Mouse (Mus musculus) midbrain, embryonic 15.5 days (tissue): ENCODE data around the gene Mavs. TPM values are rescaled to one million over a fixed set of nuclear protein-coding genes. Genes with fewer than 3 reads are reported as not detected.

Experiments used
- ATAC-seq: fragments of 200-750 bp; cut with Nextera tagmentation; replicated peaks from 2 replicates; pipeline ENCODE4 v1.8.0; 2017; ENCODE audit warnings: moderate TSS enrichment
- H3K27ac ChIP-seq: fragments of 300-500 bp; sonication (generic); 2 replicates; pipeline ENCODE4 v1.5.1; 2015; ENCODE audit warnings: mild to moderate bottlenecking, inconsistent platforms
- H3K27me3 ChIP-seq: fragments of 300-500 bp; sonication (generic); replicated peaks from 2 replicates; pipeline ENCODE4 v1.6.1; 2015; ENCODE audit warnings: inconsistent platforms
- H3K36me3 ChIP-seq: fragments of 300-500 bp; sonication (generic); replicated peaks from 2 replicates; pipeline ENCODE4 v1.6.1; 2015; ENCODE audit warnings: inconsistent platforms
- H3K4me1 ChIP-seq: fragments of 300-500 bp; sonication (generic); 2 replicates; pipeline ENCODE4 v1.6.1; 2015; ENCODE audit warnings: inconsistent platforms
- H3K4me2 ChIP-seq: fragments of 300-500 bp; sonication (generic); 2 replicates; pipeline ENCODE4 v1.6.1; 2015; ENCODE audit warnings: inconsistent platforms, mild to moderate bottlenecking, moderate library complexity
- H3K4me3 ChIP-seq: fragments of 300-500 bp; sonication (generic); 2 replicates; pipeline ENCODE4 v1.5.1; 2015; ENCODE audit warnings: mild to moderate bottlenecking, inconsistent platforms
- H3K9ac ChIP-seq: fragments of 300-500 bp; sonication (generic); 2 replicates; pipeline ENCODE4 v1.6.1; 2015; ENCODE audit warnings: mild to moderate bottlenecking, inconsistent platforms
- H3K9me3 ChIP-seq: fragments of 300-500 bp; sonication (generic); 2 replicates; pipeline ENCODE4 v1.6.1; 2016; ENCODE audit warnings: inconsistent platforms
- WGBS: fragments of 180-500 bp; shearing (Covaris S2); methylation state at CpG from one replicate; pipeline ENCODE4 v1.1.7; 2015; ENCODE audit warnings: mixed read lengths; 5-methylcytosine and 5-hydroxymethylcytosine counted together
- polyA plus RNA-seq: library from polyadenylated mRNA; unstranded; fragments of >200 nt; fragmentation: Nextera tagmentation; extraction: Ambion mirVana; gene quantifications from 2 replicates; pipeline ENCODE4 v1.2.1, GENCODE M21; 2015

Gene Mavs
- polyA plus RNA-seq, 1 experiment from 2014 or later = 5.7 TPM

DNA sequence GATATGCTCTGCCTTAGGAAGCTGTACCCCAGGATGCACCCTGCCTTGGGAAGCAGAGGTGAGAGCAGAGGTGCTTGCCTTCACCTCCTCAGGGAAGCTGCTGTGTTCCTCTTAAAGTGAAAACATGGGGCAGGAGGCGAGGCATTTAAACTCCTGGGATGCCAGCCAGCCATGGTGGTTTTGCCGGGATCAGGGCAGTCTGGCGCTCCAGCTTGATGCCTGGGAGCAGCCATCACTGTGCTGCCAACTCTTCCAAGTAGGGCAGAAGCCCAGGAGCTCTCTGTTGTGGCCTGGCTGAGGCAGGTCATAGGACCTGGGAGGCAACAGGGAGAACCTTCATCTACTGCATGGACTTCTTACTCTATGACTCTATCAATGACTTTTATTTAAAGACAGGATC, 32.6 kb upstream of the Mavs start:
- no peak overlapping the region for H3K27ac ChIP-seq
- H3K36me3 ChIP-seq = no peaks in the 10 kb centered on the region
- no peaks in the 10 kb centered on the region for H3K27me3 ChIP-seq
- H3K9me3 ChIP-seq = no peaks in the 10 kb centered on the region
- 88% methylated on average over 3 of the region's 3 CpGs for WGBS
- no peak overlapping the region for H3K4me2 ChIP-seq
- no peak overlapping the region for H3K9ac ChIP-seq
- no peak for ATAC-seq
- 0 out of 2 replicates have a peak, but pooled peaks cover 2% of the 10 kb centered on the region for H3K4me1 ChIP-seq
- no peak overlapping the region for H3K4me3 ChIP-seq

DNA sequence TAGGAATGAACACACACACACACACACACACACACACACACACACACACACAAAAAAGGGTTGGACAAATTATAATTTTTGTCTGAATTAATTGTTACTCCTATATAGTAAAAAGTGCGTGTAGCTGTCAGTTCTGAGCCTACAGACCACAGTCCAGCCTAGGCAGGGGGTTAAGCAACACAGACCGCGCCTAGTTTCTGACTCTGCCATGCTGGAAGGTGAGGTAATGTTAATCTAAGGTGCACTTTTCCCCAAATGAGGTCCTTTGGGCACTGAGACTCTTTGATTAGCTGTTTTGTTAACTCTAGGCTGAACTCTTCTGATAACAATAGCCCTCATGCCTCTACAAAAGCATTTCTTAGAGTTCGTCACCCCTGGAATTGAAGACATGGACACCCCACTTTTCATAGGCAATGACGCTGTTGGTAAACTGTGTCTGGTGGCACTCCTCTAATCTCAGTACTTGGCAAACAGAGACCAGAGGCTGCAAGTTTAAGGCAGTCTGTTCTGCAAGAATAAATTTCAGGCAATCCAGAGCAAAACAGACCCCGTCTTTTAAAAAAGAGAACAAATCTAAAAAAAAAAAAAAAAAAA, 29.9 kb upstream of the Mavs start:
- Histone ChIP-seq H3K27ac (no peak overlapping the region), H3K36me3 (no peaks in the 10 kb centered on the region), H3K9me3 (no peaks in the 10 kb centered on the region), H3K4me1 (0 out of 2 replicates have a peak, but pooled peaks cover 2% of the 10 kb centered on the region), H3K4me3 (no peak overlapping the region), H3K9ac (no peak overlapping the region), H3K4me2 (no peak overlapping the region), H3K27me3 (no peaks in the 10 kb centered on the region)
- ATAC-seq = no peak
- WGBS = 89% methylated on average over 6 of the region's 6 CpGs

DNA sequence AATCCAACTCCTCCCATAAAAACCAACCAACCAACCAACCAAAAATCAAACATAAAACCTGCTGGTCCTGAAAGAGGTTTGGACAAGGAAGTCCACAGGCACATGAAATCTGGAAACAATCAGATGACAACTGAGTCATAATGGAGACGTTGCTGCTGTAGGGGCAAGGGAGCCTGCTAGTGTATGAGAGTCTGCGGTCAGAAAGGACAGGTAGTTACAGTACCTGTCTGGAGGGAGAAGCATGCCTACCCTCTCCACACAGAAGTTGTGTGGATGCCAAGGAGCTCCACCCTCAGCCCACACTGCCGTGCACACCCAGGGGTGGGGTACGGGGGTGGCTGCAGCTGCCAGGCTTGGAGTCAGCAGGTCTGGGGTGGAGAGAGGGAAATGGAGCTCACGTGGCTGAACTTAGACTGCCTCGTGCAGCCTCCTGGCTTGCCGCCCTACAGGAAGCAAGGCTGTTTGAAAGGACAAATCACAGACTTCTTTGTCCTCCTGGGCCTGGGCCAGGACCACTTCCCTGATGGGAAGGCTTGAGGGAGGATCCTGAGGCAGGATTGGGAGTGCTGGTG, 29.4 kb upstream of the Mavs start:
- Histone ChIP-seq H3K36me3 (no peaks in the 10 kb centered on the region), H3K4me3 (no peak overlapping the region), H3K27ac (no peak overlapping the region), H3K4me2 (no peak overlapping the region), H3K9ac (no peak overlapping the region), H3K9me3 (no peaks in the 10 kb centered on the region), H3K4me1 (peaks cover 7% of the 10 kb centered on the region), H3K27me3 (no peaks in the 10 kb centered on the region)
- WGBS = 46% methylated on average over 7 of the region's 7 CpGs
- no peak for ATAC-seq

DNA sequence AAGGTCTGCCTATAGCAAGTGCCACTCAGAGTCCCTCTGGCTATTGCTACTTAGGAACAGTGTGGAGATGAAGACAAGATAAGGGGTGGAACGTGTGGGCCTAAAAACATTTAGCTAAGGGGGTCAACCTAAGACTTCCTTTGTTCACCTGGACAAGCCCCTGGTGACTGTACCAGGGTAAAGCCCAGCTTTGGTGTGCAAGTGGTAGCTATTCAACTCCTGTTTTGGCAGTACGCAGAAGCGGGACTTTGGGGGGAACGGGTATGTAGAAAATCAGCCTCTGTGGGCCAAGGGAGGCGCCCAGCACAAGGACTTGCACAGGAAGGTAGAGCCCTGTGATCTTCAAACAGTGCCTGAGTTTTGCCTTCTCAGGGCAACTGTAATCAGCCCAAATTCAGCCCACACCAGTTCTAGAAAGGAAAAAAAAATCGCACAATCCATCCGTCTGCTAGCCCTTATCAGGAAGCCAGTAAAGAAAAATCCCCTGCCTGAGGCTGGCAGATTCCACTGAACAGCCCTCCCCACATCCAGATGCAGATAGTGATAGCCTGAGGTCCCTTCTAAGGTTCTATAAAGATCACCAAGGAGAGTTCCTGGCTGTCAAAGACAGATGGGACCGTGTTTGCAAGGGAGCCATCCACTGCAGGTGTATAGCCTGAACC, 28.2 kb upstream of the Mavs start:
- Histone ChIP-seq H3K9ac (no peak overlapping the region), H3K36me3 (no peaks in the 10 kb centered on the region), H3K27me3 (no peaks in the 10 kb centered on the region), H3K4me2 (no peak overlapping the region), H3K9me3 (no peaks in the 10 kb centered on the region), H3K4me3 (no peak overlapping the region), H3K4me1 (peaks cover 10% of the 10 kb centered on the region), H3K27ac (no peak overlapping the region)
- no peak for ATAC-seq
- 86% methylated on average over 8 of the region's 8 CpGs for WGBS

DNA sequence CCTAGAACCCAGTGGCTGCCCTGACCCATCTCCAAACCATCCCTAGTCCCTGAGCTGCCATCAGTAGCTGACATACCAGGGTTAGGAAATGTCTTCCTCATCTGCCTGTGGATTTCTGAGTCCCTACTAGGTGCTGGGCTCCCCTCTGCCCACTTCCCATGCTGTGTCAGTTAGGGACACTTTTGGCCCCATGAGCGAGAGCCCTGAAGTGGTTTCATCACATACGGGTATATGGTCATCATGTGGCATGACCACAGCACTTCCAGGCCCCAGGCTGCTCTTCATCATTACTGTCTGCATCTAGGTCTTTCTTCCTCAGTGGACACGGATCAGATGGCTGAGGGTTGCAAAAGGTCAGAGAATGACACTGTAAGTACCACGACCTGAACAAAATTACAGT, 27.1 kb upstream of the Mavs start, which contains the start of gene Ap5s1:
Ap5s1 (plus strand) TSS at position 301 of the 400 bp plus-strand sequence.
- 74% methylated on average over 4 of the region's 4 CpGs for WGBS
- H3K9ac ChIP-seq = no peak within 1 kb of the TSS
- peaks cover 18% of the 10 kb centered on the region for H3K4me1 ChIP-seq
- no peaks in the 10 kb centered on the region for H3K27me3 ChIP-seq
- H3K36me3 ChIP-seq = no peaks in the 10 kb centered on the region
- H3K9me3 ChIP-seq = no peaks in the 10 kb centered on the region
- H3K4me2 ChIP-seq = no peak within 1 kb of the TSS
- ATAC-seq = no peak
- no peak within 1 kb of the TSS for H3K4me3 ChIP-seq
- H3K27ac ChIP-seq = no peak within 1 kb of the TSS

DNA sequence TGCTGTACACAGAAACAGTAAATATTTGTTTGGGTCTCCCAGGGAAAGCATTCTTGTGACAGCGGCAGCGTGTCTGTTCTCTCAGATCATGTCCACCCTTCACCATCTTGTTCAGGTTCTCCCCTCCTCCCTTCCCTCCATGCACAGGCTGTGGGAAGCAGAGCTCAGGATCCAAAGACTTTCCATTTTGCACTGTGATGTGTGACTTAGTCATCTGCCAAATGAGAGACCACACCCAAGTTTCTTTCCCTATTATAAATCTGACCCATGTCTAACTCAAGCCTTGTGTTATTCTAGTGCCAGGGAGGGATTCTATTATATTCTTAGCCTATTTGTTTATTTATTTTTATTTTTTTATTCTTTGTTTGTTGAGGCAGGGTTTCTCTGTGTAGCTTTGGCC, 25.5 kb upstream of the Mavs start:
- Histone ChIP-seq H3K4me2 (no peak overlapping the region), H3K4me3 (no peak overlapping the region), H3K9me3 (no peaks in the 10 kb centered on the region), H3K9ac (no peak overlapping the region), H3K27ac (no peak overlapping the region), H3K4me1 (peaks cover 21% of the 10 kb centered on the region), H3K27me3 (no peaks in the 10 kb centered on the region), H3K36me3 (no peaks in the 10 kb centered on the region)
- ATAC-seq = no peak
- whole genome bisulfite sequencing = 92% methylated on average over 2 of the region's 2 CpGs

DNA sequence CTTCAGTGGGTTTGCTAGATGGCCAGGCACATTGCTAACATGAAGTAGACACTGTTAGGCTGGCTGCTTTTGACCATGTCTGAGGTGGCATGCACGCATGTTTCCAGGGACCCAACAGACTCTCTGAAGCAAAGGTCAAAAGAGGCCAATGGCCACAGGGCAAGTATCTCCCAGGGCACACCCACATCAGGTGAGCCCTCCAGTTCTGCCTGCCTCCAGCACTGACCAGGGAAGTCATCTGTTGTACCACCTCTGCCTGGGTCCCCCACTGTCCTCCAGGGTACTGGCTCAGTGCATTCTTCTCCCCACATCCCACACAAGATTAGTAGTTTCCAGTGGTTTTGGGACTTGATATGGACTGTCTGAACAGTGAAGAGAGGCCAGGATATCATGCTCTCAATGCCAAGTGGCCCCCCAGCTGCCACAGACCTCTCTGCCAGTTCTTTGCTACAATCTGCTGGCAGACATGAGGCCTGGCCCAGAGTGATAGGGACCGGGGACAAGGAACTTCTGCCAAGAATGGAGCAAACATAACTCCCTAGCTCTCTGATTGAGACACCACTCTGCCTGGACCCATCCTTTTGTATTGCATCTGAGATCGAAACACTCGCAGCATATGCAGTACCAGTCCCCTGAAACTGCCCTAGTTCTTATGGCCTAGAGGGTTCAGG, 24.6 kb upstream of the Mavs start:
- ATAC-seq = no peak; the same call in 1 of the 2 replicates
- Histone ChIP-seq H3K27me3 (no peaks in the 10 kb centered on the region), H3K9ac (peak overlapping the region; percentile 65), H3K9me3 (no peaks in the 10 kb centered on the region), H3K27ac (peak overlapping the region; percentile 93), H3K36me3 (no peaks in the 10 kb centered on the region), H3K4me3 (peak overlapping the region; percentile 53), H3K4me1 (peaks cover 21% of the 10 kb centered on the region), H3K4me2 (peak overlapping the region; percentile 60)
- 80% methylated on average over 4 of the region's 4 CpGs for WGBS

DNA sequence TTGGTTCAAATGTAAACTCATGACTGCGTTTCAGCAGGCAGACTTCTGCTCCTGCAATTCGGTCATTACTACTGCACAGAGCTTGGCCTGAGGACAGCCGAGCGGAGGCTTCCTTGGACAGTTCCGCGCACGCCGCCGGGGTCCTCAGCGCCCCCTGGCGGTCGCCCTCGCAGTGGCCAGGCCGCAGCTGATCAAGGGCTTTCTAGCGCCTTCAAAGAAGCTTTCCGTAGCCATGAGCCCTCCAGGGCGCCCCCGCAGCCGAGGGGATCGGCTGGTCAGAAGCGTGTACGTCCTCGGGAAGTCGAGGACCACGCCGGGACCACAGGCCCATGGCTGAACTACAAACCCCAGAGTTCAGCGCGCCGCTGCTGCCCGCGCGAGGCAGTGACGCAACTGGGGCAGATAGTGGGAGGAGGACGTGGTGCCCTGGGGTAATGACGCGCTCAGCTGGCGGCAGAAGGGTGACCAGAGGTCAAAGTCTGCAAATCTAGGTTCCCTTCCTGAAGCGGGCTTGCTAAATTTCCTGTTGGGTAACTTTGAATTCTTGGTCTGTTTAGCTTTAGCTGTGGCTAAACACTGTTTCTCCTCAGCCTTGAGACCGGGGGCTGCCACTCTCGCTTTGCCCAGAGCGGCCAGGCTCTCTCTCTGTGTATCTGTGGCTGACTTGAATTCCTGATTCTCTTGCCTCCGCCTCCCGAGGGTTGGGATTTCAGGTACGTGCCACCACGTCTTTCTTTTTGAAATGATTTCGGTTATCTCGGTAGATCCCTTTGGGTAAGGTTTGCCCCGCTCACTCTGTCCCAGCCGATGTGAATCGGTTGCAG, 23.7 kb upstream of the Mavs start:
- Histone ChIP-seq H3K9ac (peak overlapping the region; percentile 65), H3K27me3 (no peaks in the 10 kb centered on the region), H3K36me3 (no peaks in the 10 kb centered on the region), H3K4me3 (peak overlapping the region; percentile 53), H3K4me2 (peak overlapping the region; percentile 60), H3K9me3 (no peaks in the 10 kb centered on the region), H3K4me1 (peaks cover 18% of the 10 kb centered on the region), H3K27ac (peak overlapping the region; percentile 93)
- WGBS = under 1% methylated on average over 50 of the region's 50 CpGs
- peak; percentile 98 for ATAC-seq

DNA sequence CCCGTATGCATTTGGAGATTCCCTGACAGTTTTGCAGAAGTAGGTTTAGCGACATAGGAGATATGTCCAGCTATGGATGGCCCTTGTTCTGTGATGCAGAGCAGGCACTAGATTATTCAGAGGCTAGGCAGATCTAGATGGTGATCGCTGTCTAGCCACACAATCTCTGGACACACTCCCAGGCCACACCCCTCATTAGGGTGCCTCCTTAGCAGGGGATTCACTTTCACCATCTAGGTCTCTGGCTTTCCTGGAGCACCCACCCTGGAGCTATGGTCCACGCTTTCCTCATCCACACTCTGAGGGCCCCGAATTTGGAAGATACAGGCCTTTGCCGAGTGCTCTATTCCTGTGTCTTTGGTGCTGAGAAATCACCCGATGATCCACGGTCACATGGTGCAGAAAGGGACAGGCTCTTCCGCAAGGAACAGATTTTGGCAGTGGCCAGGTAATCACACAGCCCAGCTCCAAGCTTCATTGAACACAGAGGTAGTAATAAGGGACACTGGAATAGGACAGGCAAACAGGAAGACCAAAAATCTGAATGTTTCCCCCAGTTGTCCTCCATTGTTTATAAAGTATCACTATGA, 22.7 kb upstream of the Mavs start:
- peak overlapping the region; percentile 53 for H3K4me3 ChIP-seq
- WGBS = 66% methylated on average over 9 of the region's 9 CpGs
- no peaks in the 10 kb centered on the region for H3K27me3 ChIP-seq
- H3K4me2 ChIP-seq = peak overlapping the region; percentile 60
- peak overlapping the region; percentile 65 for H3K9ac ChIP-seq
- H3K36me3 ChIP-seq = no peaks in the 10 kb centered on the region
- no peaks in the 10 kb centered on the region for H3K9me3 ChIP-seq
- ATAC-seq = no peak
- peaks cover 18% of the 10 kb centered on the region for H3K4me1 ChIP-seq
- H3K27ac ChIP-seq = peak overlapping the region; percentile 93

DNA sequence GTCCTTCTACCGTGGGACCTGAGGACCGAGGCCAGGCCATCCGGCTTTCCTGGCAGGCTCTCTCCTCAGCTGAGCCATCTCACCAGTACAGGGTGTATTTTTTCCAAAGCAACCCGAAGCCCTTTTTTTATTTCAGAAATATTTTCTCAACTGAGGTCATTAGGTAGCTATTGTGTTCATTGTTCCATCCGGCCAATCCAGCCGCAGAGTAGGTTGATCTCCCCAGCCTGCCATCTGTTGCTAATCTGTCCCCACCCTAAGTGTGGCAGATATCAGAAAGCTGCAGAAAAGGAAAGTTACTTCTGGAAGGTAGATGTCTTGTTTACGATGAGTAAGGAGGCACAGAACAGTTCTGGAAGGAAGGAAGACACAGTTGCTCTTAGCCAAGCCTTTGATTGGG, 20.1 kb upstream of the Mavs start:
- Histone ChIP-seq H3K4me1 (peaks cover 18% of the 10 kb centered on the region), H3K4me3 (no peak overlapping the region), H3K9me3 (no peaks in the 10 kb centered on the region), H3K36me3 (no peaks in the 10 kb centered on the region), H3K4me2 (no peak overlapping the region), H3K9ac (no peak overlapping the region), H3K27ac (no peak overlapping the region), H3K27me3 (no peaks in the 10 kb centered on the region)
- ATAC-seq = no peak
- 85% methylated on average over 7 of the region's 7 CpGs for WGBS

DNA sequence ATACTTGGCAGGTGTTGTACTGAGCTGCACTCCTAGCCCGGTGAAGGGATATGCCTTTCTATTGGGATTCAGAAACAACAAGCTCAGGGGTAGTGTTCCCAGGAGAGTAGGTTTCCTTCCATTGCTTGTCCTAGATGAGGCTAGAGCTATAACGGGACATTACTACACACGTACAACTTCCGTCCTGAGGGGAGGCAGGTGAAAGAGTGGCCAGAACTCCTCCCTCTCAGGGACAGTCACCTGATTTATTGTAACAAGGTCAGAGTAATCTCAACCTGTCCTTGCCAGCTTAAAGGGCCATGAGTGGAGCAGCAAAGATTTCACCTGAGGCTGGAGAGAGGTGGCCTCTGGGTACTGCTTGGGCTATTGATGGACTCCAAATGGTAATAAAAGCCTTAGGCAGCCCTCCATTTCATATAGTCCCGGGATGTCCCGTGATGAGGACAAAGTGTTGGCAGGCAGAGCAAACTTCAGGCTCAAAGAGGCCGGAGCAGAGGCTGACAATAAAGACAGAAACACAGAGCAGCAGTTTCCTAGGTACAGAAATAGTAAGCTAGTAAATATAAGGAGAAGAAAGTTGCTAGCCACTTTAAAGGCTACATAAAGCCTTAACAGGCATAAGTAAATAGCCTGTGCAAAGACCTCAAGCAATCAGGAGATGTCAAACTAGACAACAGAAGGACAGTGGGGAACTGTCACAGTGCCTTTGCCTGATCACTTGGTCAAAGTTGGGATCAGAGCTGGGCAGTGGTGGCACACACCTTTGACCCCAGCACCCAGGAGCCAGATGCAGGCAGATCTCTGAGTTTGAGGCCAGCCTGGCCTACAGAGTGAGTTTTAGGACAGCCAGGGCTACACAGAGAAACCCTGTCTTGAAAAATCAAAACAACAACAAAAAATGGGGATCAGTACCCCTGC, 17.7 kb upstream of the Mavs start:
- Histone ChIP-seq H3K4me2 (no peak overlapping the region), H3K36me3 (no peaks in the 10 kb centered on the region), H3K27me3 (no peaks in the 10 kb centered on the region), H3K9me3 (no peaks in the 10 kb centered on the region), H3K27ac (no peak overlapping the region), H3K9ac (no peak overlapping the region), H3K4me1 (peaks cover 6% of the 10 kb centered on the region), H3K4me3 (no peak overlapping the region)
- 86% methylated on average over 7 of the region's 7 CpGs for WGBS
- ATAC-seq = no peak
